Mouse (Mus musculus) kidney, embryonic 16.5 days (tissue): ENCODE measurements at regions not wholly inside any gene's neighbourhood (a gene's known extent, or its start where the extent isn't known, plus 50 kb on each side); places are given as distances from the start of the nearest gene placed in this dataset.

ENCODE experiments used
- ATAC-seq: fragments of 200-750 bp; cut with Nextera tagmentation; 2 replicates; pipeline ENCODE4 v1.8.0; 2017; ENCODE audit warnings: moderate TSS enrichment; ENCODE audit not compliant: low FRiP score, low TSS enrichment
- H3K27ac ChIP-seq: fragments of 300-500 bp; sonication (generic); 2 replicates; pipeline ENCODE4 v1.5.1; 2014; ENCODE audit warnings: low read length
- H3K27me3 ChIP-seq: fragments of 300-500 bp; sonication (generic); 2 replicates; pipeline ENCODE4 v1.6.1; 2014; ENCODE audit warnings: low read length, control low read depth, mixed read lengths; ENCODE audit not compliant: insufficient read depth
- H3K36me3 ChIP-seq: fragments of 300-500 bp; sonication (generic); 2 replicates; pipeline ENCODE4 v1.6.1; 2014; ENCODE audit warnings: low read length, control low read depth, mixed read lengths; ENCODE audit not compliant: insufficient read depth
- H3K4me1 ChIP-seq: fragments of 300-500 bp; sonication (generic); 2 replicates; pipeline ENCODE4 v1.6.1; 2014; ENCODE audit warnings: low read length, control low read depth, mixed read lengths; ENCODE audit not compliant: insufficient read depth
- H3K4me2 ChIP-seq: fragments of 300-500 bp; sonication (generic); replicated peaks from 2 replicates; pipeline ENCODE4 v1.6.1; 2014; ENCODE audit warnings: low read depth, low read length
- H3K4me3 ChIP-seq: fragments of 300-500 bp; sonication (generic); 2 replicates; pipeline ENCODE4 v1.5.1; 2014; ENCODE audit warnings: mild to moderate bottlenecking, low read length
- H3K9ac ChIP-seq: fragments of 300-500 bp; sonication (generic); replicated peaks from 2 replicates; pipeline ENCODE4 v1.6.1; 2014; ENCODE audit warnings: low read length
- H3K9me3 ChIP-seq: fragments of 300-500 bp; sonication (generic); 2 replicates; pipeline ENCODE4 v1.6.1; 2016; ENCODE audit warnings: low read length, control low read depth
- WGBS: fragments of 180-500 bp; shearing (Covaris S2); extraction: QIAGEN DNeasy Blood & Tissue Kit; methylation state at CpG from one replicate; pipeline ENCODE4 v1.1.7; 2014; 5-methylcytosine and 5-hydroxymethylcytosine counted together

- ATAC-seq = peak; percentile 61; the same call in 1 of the 2 replicates
Observed at GRCm38 (mm10) chr11:17522220-17522919, 265.0 kb downstream of the C1d start.

DNA sequence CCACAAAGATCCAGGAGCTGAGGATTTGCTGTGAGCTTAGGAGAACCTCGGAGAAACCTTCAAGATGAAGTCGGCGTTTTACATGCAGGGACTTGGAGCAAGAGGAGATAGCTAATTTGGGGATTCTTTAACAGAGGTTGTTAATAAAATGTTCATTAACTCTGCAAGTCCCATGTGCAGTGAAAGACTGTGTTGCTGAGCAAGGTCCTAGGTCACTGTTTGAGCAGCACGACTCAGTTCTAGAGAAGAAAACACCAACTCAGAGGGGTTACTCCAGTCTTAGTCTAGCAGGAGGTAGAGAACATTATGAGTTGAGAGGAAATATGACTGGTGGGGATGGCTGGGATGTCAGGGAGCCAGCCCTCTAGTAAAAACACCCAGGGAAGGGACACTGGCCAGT is 265.9 kb downstream of the C1d start:
- 66% methylated on average over 4 of the region's 4 CpGs for WGBS
- no peak overlapping the region for H3K27ac ChIP-seq
- peak; percentile 83; the same call in 1 of the 2 replicates for ATAC-seq

More at GRCm38 (mm10) chr11:17522220-17522919, 265.0 kb downstream of the C1d start:
- no peak overlapping the region for H3K9ac ChIP-seq
- no peaks in the 10 kb centered on the region for H3K36me3 ChIP-seq
- H3K4me3 ChIP-seq = no peak overlapping the region
- WGBS = 45% methylated on average over 12 of the region's 12 CpGs
- no peak overlapping the region for H3K4me2 ChIP-seq
- H3K27me3 ChIP-seq = no peaks in the 10 kb centered on the region
- H3K9me3 ChIP-seq = no peaks in the 10 kb centered on the region
- H3K27ac ChIP-seq = no peak overlapping the region
- peaks cover 3% of the 10 kb centered on the region; the same call in 1 of the 2 replicates for H3K4me1 ChIP-seq

GRCm38 (mm10) chr11:17524985-17525775 is 267.8 kb downstream of the C1d start:
- H3K36me3 ChIP-seq = no peaks in the 10 kb centered on the region

More for the DNA sequence above, 265.9 kb downstream of the C1d start:
- no peak overlapping the region for H3K4me2 ChIP-seq
- H3K36me3 ChIP-seq = no peaks in the 10 kb centered on the region
- peaks cover 3% of the 10 kb centered on the region; the same call in 1 of the 2 replicates for H3K4me1 ChIP-seq
- H3K9ac ChIP-seq = no peak overlapping the region
- no peak overlapping the region for H3K4me3 ChIP-seq
- no peaks in the 10 kb centered on the region for H3K9me3 ChIP-seq
- no peaks in the 10 kb centered on the region for H3K27me3 ChIP-seq

GRCm38 (mm10) chr11:17526476-17526875 is 269.1 kb downstream of the C1d start:
- Histone ChIP-seq H3K4me1 (peaks cover 3% of the 10 kb centered on the region; the same call in 1 of the 2 replicates), H3K36me3 (no peaks in the 10 kb centered on the region), H3K27ac (no peak overlapping the region), H3K9ac (no peak overlapping the region), H3K4me3 (no peak overlapping the region), H3K27me3 (no peaks in the 10 kb centered on the region), H3K9me3 (no peaks in the 10 kb centered on the region), H3K4me2 (no peak overlapping the region)
- 69% methylated on average over 5 of the region's 5 CpGs for WGBS
- no peak for ATAC-seq

More at GRCm38 (mm10) chr11:17524985-17525775, 267.8 kb downstream of the C1d start:
- H3K9ac ChIP-seq = no peak overlapping the region
- no peak overlapping the region for H3K4me3 ChIP-seq
- no peaks in the 10 kb centered on the region for H3K27me3 ChIP-seq
- H3K9me3 ChIP-seq = no peaks in the 10 kb centered on the region
- no peak overlapping the region for H3K27ac ChIP-seq
- WGBS = 52% methylated on average over 7 of the region's 7 CpGs
- no peak overlapping the region for H3K4me2 ChIP-seq
- peaks cover 3% of the 10 kb centered on the region; the same call in 1 of the 2 replicates for H3K4me1 ChIP-seq
- no peak for ATAC-seq

GRCm38 (mm10) chr11:17528609-17529008 is 271.2 kb downstream of the C1d start:
- Histone ChIP-seq H3K4me2 (no peak overlapping the region), H3K4me1 (no peaks in the 10 kb centered on the region), H3K9ac (no peak overlapping the region), H3K4me3 (no peak overlapping the region), H3K27ac (no peak overlapping the region), H3K27me3 (no peaks in the 10 kb centered on the region), H3K36me3 (no peaks in the 10 kb centered on the region), H3K9me3 (no peaks in the 10 kb centered on the region)
- peak; percentile 27; the same call in 1 of the 2 replicates for ATAC-seq
- 67% methylated on average over 6 of the region's 6 CpGs for WGBS

DNA sequence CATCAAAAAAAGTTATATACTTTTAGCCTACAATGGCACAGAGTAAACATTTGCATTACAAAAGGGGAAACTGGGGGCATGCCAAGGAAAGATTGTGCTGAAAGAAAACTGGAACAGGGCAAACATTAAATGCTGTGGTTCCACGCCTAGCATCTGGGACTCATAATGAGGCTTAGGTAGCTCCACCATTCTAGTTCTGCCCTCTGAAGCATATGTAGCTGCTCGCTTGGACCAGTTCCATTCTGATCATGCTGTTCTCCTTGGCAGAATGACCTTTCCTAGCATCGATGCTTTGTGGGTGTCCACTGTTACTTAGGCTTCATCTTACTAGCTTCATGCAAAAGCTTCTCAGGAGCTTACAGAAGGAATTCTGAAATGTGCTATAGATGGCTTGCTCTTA is 276.3 kb downstream of the C1d start:
- H3K4me1 ChIP-seq = no peaks in the 10 kb centered on the region
- H3K4me2 ChIP-seq = no peak overlapping the region
- no peak for ATAC-seq
- WGBS = 85% methylated on average over 3 of the region's 3 CpGs
- no peak overlapping the region for H3K27ac ChIP-seq
- H3K27me3 ChIP-seq = no peaks in the 10 kb centered on the region
- no peak overlapping the region for H3K4me3 ChIP-seq
- H3K9me3 ChIP-seq = no peaks in the 10 kb centered on the region
- H3K9ac ChIP-seq = no peak overlapping the region
- H3K36me3 ChIP-seq = no peaks in the 10 kb centered on the region

DNA sequence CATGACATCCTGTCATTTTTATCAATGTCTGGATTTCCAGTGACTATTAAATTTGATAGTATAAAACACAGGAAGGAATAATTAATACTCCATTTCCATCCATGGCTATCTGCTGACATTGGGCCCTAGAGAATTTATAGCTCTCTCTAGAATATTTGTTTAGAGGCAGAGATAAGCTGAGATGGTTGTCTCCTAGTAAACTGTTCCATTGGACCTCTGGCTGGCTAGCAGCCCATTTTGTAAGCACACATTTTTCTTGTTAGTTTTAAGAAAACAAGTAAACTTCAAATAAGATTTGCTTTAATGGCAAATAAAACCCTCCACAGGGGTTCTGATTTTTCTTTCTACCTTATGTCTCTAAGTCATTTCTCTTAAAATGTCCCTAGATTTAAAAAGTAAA is 288.9 kb downstream of the C1d start:
- Histone ChIP-seq H3K27me3 (no peaks in the 10 kb centered on the region), H3K4me2 (no peak overlapping the region), H3K9me3 (no peaks in the 10 kb centered on the region), H3K4me3 (no peak overlapping the region), H3K9ac (no peak overlapping the region), H3K4me1 (0 out of 2 replicates have a peak, but pooled peaks cover 3% of the 10 kb centered on the region), H3K36me3 (no peaks in the 10 kb centered on the region), H3K27ac (no peak overlapping the region)
- ATAC-seq = no peak

DNA sequence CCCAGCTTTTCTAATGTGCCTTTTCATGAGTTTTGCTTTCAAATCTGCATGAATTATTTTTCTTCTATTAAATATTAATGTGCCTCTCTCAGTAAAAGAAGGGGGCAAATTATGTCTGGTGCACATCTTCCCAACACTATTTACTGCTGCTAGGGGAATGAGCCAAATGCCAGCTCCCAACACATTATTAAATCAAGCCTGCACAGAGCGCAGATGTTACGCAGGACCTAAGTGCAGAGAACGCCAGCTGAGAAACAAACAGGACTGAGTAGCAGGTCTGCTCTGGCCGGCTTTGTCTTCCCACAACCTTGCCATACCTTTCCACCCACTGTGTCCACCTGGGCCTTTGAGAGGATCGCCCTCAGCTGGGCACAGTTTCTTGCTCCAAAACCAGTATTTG is 291.8 kb downstream of the C1d start:
- no peaks in the 10 kb centered on the region for H3K27me3 ChIP-seq
- no peak overlapping the region for H3K4me3 ChIP-seq
- no peaks in the 10 kb centered on the region for H3K36me3 ChIP-seq
- 0 out of 2 replicates have a peak, but pooled peaks cover 3% of the 10 kb centered on the region for H3K4me1 ChIP-seq
- H3K9me3 ChIP-seq = no peaks in the 10 kb centered on the region
- no peak overlapping the region for H3K27ac ChIP-seq
- H3K4me2 ChIP-seq = no peak overlapping the region
- WGBS = 86% methylated on average over 5 of the region's 5 CpGs
- ATAC-seq = no peak
- no peak overlapping the region for H3K9ac ChIP-seq

- Histone ChIP-seq H3K4me3 (no peak overlapping the region), H3K36me3 (no peaks in the 10 kb centered on the region), H3K27ac (peak overlapping the region; percentile 35; the same call in 1 of the 2 replicates), H3K9ac (no peak overlapping the region), H3K27me3 (no peaks in the 10 kb centered on the region), H3K9me3 (0 out of 2 replicates have a peak, but pooled peaks cover 4% of the 10 kb centered on the region), H3K4me1 (no peaks in the 10 kb centered on the region), H3K4me2 (no peak overlapping the region)
- 54% methylated on average over 3 of the region's 3 CpGs for WGBS
- ATAC-seq = no peak
Observed at GRCm38 (mm10) chr11:17555276-17555675, 297.9 kb downstream of the C1d start.
